Mouse (Mus musculus): ENCODE data around the gene Tacc2.
A peak's percentile ranks its signal among the peaks of the same experiment; 100 is the strongest.
"Not testable (repeated sequence)": the region's sequence is repeated elsewhere in the genome, so short reads cannot be mapped to it uniquely, and the experiment has no call there.

Gene Tacc2

GRCm38 (mm10) chr7:130573746-130574145 is 3.5 kb upstream of the Tacc2 start:
- no peak for DNase-seq

GRCm38 (mm10) chr7:130574211-130574991 is 2.8 kb upstream of the Tacc2 start:
- DNase-seq = peak; percentile 43

GRCm38 (mm10) chr7:130576981-130577380 is 257 bp upstream of the Tacc2 start:
- no peak for DNase-seq

DNA sequence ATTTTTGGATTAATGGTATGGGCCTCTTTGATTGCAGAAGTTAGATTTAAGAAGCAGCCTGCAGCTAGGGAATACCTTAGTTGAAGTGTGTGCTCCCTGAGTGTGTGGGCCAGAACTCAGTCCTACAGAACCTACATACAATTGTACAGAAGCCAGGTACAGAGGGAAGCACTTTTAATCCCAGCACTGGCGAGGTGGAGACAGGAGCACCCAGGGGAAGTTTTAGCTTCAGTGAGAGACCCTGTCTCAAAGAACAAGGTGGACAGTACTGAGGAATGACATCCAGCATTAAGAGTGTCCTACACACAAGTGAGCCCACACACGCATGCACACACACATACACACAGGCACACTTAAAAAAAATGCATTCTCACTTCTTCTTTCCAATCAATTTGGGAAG is 828 bp downstream of the Tacc2 start:
- DNase-seq = no peak

DNA sequence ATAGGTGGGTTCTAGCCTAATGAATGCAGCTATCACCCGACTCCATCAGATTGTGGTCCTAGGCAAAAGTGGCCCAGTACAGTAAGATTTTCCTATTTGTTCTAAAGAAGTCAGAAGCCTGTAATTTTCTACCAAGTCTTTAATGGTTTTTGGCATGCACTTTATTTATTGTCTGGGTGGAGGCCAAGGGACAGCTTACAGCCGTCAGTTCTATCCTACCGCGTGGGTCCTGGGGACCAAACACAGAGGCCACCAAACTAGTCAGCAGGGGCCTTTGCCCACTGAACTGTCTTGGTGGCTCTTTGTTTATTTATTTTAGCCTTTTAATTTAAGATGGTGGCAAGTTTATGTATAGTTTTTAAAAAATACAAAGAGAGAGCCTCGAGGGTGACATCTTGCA is 1.4 kb downstream of the Tacc2 start:
- no peak for DNase-seq

GRCm38 (mm10) chr7:130586521-130587072 is 9.4 kb downstream of the Tacc2 start:
- DNase-seq = no peak

DNA sequence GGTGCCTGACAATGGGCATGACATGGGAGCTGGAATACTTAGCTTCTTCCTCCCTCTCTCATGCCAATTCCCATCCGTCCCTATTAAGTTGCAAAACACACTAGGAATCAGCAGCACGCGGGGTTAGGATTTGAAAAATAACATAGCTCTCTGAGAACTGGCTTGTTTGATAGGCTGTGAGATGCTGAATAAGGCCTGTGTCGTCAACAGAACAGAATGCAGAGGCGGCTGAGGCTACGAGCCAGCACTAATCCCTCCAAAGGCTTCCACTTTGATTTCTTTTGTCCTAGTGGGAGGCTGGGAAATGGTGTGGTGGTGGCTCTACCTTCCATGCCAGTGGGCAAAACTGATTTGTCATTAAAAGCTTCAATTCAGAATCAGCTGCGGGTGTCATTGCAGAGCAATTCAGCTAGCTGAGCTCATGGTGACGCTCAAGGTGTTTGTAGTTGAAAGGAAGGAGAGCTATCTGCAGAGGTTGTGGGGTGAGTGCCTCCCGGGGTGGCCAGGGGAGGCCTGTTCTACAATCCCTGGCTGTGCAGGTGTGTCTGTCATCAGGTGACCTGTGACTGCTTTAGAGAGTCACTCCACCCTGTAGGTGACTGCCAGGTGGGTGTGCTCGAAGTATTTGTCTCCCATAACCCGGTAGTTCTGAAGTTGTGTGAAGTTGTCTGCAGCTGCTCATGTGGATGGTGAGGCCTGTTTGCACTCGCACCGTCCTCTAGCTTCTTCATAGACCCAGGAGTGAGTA is 13.0 kb downstream of the Tacc2 start:
- DNase-seq = no peak

GRCm38 (mm10) chr7:130590845-130591437 is 13.7 kb downstream of the Tacc2 start:
- no peak for DNase-seq

DNA sequence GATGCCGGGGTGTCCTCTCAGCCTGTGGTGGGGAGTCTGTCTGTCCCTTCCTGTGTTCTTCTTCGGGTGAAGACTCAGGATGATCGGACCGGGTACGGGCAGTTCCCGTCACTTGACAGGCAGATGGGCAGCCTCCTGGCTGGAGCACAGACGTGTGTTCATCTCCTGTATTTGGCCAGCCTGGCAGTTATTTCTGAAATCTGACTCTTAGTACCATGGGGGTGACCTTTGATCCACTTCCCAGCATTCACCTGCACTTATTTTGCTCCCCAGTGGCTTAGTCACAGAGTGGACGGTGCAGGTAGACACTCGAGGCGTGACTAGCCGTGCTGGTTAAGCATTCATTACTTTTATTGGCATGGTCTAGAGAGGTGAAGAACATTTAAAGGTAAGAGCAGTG is 15.7 kb downstream of the Tacc2 start:
- DNase-seq = not testable (repeated sequence)

- DNase-seq = peak; percentile 37
Observed at GRCm38 (mm10) chr7:130593375-130594239, 16.4 kb downstream of the Tacc2 start.

DNA sequence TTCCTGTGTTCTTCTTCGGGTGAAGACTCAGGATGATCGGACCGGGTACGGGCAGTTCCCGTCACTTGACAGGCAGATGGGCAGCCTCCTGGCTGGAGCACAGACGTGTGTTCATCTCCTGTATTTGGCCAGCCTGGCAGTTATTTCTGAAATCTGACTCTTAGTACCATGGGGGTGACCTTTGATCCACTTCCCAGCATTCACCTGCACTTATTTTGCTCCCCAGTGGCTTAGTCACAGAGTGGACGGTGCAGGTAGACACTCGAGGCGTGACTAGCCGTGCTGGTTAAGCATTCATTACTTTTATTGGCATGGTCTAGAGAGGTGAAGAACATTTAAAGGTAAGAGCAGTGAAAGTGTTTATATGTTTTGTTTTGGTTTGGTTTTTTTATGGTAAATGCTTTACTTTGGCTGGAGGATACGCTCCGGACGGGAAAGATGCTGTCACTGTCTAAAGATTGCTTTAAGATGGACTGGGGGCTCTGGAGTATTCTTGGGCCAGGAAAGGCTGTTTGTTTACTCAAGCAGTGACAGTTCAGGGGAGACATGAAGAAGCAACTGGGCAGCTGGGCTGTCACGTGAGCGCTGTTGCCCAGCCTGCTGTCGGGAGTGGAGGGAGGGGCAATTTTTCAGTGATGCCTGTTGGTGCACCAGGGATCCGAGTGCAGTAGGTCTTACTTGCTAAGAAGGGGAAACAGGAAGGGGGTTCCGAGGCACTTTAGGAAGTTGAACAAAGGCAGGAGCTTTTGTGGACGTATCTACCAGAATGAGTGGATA is 19.0 kb downstream of the Tacc2 start:
- not testable (repeated sequence) for DNase-seq

- no peak for DNase-seq
Observed at GRCm38 (mm10) chr7:130597546-130597945, 20.3 kb downstream of the Tacc2 start.

- no peak for DNase-seq
Observed at GRCm38 (mm10) chr7:130600074-130600473, 22.8 kb downstream of the Tacc2 start.

DNA sequence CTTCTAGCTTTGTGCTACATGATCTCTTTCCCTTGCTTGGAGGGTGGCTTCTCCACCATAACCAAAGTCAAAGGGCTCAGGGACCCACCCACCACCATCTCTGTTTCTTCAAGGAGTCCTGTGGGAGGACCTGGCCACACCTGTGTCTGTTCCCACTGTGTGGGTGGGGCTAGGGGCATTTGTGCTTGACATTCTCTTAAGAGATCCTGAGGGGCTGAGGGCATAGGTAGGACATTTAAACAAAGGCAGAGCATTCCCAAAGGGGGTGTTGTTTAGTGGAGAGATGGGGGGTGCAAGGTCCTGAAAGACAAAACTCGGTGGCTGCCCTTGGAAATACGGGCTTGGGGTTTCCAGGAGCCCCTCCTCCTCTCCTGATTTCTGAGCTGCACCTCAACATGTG is 23.3 kb downstream of the Tacc2 start:
- no peak for DNase-seq

DNA sequence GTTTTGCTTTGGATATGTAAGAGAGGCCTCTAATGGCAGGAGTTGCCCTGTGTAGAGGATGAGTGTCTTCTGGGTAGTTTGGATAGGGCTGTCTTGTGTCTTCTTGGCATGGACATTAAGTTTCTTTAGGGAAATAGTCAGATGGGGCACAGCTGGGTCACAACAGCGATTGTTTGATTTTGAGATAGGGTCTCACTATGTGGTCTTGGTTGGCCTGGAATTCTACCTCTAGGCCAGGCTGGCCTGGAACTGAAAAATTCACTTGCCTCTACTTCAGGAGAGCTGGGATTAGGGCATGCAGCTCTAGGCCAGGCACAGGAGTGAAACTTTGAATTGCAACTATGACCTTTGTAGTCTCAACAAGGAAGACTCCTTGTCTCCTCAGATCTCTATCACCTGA is 25.6 kb downstream of the Tacc2 start:
- no peak for DNase-seq

DNA sequence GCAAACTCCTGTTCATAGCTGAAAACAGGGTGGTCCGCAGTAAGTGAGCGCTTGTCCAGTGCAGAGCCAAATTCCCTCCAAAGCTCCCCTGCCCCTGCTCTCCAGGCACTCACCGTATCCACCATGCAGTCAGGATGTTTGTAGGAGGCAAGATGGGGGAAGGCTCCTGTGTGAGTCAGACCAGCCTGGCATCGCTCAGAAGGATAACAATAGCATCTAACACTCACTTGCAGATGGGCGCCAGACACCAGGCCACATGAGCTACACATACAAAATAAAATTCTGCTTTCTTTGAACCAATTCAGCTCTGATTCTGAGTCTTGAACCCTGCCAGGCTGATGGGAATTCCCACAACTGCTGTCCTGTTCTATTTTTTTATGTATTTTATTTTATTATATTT is 26.3 kb downstream of the Tacc2 start:
- DNase-seq = no peak

- DNase-seq = no peak
Observed at GRCm38 (mm10) chr7:130604390-130604789, 27.2 kb downstream of the Tacc2 start.

DNA sequence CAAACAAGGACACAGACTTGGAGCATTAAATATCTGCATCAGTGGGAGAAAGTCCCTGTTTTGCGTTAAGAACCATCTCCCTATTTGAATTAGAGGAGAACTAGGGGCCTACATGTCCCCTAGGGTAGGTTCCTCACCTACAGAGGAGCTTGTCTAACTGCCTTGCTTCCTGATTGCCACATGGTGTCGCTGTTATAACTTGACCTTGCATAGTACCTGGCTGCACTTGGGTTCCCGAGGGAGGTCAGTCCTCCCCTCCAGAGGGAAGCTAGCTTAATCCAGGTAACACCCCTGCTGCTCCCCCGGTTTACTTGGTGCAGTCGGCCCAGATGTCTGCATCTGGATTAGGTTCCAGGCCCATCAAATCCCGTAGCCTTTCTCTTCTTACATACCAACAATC is 27.9 kb downstream of the Tacc2 start:
- DNase-seq = no peak

GRCm38 (mm10) chr7:130606958-130607357 is 29.7 kb downstream of the Tacc2 start:
- no peak for DNase-seq

DNA sequence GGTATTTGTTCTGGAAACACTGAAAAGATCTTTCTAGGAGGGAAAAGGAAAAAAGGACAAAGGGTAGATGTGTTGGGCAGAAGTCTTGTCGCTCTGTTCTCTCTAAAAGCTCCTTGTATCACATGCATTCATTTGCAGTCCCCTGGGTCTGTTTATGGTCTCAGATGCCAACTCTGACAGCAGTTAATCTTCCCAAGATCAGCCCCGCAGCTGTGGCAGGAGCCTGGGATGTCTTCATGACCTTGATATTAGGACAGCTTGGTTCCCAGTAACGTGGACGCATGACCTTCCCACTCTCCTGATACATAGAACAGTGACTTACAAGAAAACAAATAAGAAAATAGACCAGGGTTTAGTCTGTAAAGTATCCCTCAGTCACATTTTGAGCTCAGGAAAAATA is 36.7 kb downstream of the Tacc2 start:
- DNase-seq = no peak

DNA sequence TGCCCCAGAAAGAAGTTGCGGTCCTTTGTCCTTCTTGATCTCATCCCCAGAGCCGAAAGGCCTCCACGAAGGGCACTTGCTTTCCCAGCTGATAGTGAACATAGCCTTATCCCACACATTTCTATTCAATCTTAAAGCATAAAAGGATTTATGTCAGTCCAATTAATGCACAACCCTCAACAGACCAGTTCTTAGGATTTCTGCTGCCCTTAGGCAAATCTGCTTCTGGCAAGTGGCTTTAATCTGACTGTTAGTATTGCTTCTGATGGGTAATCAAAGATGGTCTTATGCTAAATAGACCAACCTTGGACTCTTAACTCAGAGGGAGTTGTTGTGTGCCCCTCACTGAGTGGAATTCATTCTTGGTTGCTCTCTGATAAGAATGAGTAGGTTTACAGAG is 40.4 kb downstream of the Tacc2 start:
- DNase-seq = no peak

DNA sequence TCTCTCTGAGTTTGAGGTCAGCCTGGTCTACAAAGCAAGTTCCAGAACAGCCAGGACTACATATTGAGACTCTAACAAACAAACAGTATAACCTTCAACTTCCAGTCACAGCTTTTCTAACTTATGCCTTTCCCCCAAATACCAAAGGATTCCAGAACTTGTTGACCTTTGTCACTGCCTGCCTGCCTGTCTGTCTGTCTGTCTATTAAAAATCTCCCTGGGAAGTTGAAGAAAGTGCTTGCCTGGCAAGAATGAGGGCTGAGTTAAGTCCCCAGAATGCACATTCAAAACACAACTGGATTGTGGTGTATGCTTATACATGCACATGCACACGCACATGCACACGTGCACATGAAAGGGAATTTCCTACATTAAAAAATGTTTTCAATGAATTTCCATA is 43.8 kb downstream of the Tacc2 start:
- DNase-seq = no peak
